Mouse (Mus musculus) embryonic facial prominence, embryonic 10.5 days (tissue): ENCODE measurements around the gene Mansc4. TPM values are rescaled to one million over a fixed set of nuclear protein-coding genes. Genes with fewer than 3 reads are reported as not detected.

ENCODE experiments used
- DNase-seq: peaks from one replicate; pipeline ENCODE4 v3.0.0-alpha.2; 2017; ENCODE audit warnings: low spot score
- H3K27ac ChIP-seq: fragments of 300-500 bp; sonication (generic); replicated peaks from 2 replicates; pipeline ENCODE4 v1.5.1; 2016; ENCODE audit warnings: mild to moderate bottlenecking
- H3K27me3 ChIP-seq: fragments of 300-500 bp; sonication (generic); replicated peaks from 2 replicates; pipeline ENCODE4 v1.6.1; 2016; ENCODE audit warnings: low read depth, mild to moderate bottlenecking; ENCODE audit not compliant: poor library complexity, severe bottlenecking
- H3K36me3 ChIP-seq: fragments of 300-500 bp; sonication (generic); replicated peaks from 2 replicates; pipeline ENCODE4 v1.6.1; 2016; ENCODE audit warnings: mild to moderate bottlenecking, moderate library complexity
- H3K4me1 ChIP-seq: fragments of 300-500 bp; sonication (generic); 2 replicates; pipeline ENCODE4 v1.6.1; 2016
- H3K4me3 ChIP-seq: fragments of 300-500 bp; sonication (generic); 2 replicates; pipeline ENCODE4 v1.5.1; 2016; ENCODE audit warnings: mild to moderate bottlenecking, moderate library complexity
- H3K9me3 ChIP-seq: fragments of 300-500 bp; sonication (generic); 2 replicates; pipeline ENCODE4 v1.6.1; 2016; ENCODE audit warnings: mild to moderate bottlenecking
- WGBS: fragments of 180-500 bp; shearing (Covaris S2); methylation state at CpG from one replicate; pipeline ENCODE4 v1.1.7; 2016; 5-methylcytosine and 5-hydroxymethylcytosine counted together
- polyA plus RNA-seq: library from polyadenylated mRNA; unstranded; fragments of >200 nt; fragmentation: Nextera tagmentation; extraction: Ambion mirVana; gene quantifications from 2 replicates; pipeline ENCODE4 v1.2.1, GENCODE M21; 2016

Mansc4 gene
- polyA plus RNA-seq, 1 experiment from 2014 or later: 2.0 TPM

- Histone ChIP-seq H3K36me3 (peaks cover 80% of the 10 kb centered on the region), H3K4me1 (no peaks in the 10 kb centered on the region), H3K27me3 (no peaks in the 10 kb centered on the region), H3K27ac (no peak overlapping the region), H3K4me3 (no peak overlapping the region), H3K9me3 (no peaks in the 10 kb centered on the region)
- 88% methylated on average over 6 of the region's 6 CpGs for WGBS
- DNase-seq: no peak
These were observed 21.9 kb downstream of the Mansc4 start for GRCm38 (mm10) chr6:147064944-147065261.

GRCm38 (mm10) chr6:147064226-147064943 is 22.4 kb downstream of the Mansc4 start:
- no peaks in the 10 kb centered on the region for H3K9me3 ChIP-seq
- no peak overlapping the region for H3K4me3 ChIP-seq
- no peak for DNase-seq
- no peaks in the 10 kb centered on the region for H3K27me3 ChIP-seq
- WGBS: 91% methylated on average over 10 of the region's 10 CpGs
- H3K27ac ChIP-seq: no peak overlapping the region
- no peaks in the 10 kb centered on the region for H3K4me1 ChIP-seq
- peaks cover 85% of the 10 kb centered on the region for H3K36me3 ChIP-seq

GRCm38 (mm10) chr6:147062694-147063093 is 24.1 kb downstream of the Mansc4 start:
- 89% methylated on average over 7 of the region's 7 CpGs for WGBS

DNA sequence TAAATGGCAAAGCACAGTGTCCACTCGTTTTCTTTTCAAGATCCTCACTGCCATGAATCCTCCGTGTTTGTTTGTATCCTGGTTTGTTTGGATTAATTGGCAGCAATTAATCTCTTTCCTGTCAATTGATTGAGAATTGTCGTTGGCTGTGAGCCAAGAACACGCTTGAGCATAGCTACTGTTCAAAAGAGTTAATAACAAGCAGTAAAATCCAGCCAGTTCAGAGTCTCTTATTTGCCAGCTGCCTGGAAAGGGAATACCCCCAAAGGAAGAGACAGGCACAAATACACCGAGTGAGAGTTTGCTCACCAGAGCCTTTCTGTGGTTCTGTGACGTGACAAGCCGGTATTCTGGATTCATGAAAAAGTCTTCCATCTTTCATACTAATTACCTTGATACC is 24.8 kb downstream of the Mansc4 start:
- no peaks in the 10 kb centered on the region for H3K4me1 ChIP-seq
- H3K36me3 ChIP-seq: peaks cover 87% of the 10 kb centered on the region
- H3K4me3 ChIP-seq: no peak overlapping the region

More at GRCm38 (mm10) chr6:147062694-147063093, 24.1 kb downstream of the Mansc4 start:
- no peak for DNase-seq
- no peak overlapping the region for H3K27ac ChIP-seq
- H3K4me3 ChIP-seq: no peak overlapping the region
- no peaks in the 10 kb centered on the region for H3K9me3 ChIP-seq
- no peaks in the 10 kb centered on the region for H3K27me3 ChIP-seq
- H3K36me3 ChIP-seq: peaks cover 88% of the 10 kb centered on the region
- H3K4me1 ChIP-seq: no peaks in the 10 kb centered on the region

GRCm38 (mm10) chr6:147061630-147062029 is 25.2 kb downstream of the Mansc4 start:
- DNase-seq: no peak
- H3K9me3 ChIP-seq: no peaks in the 10 kb centered on the region
- peaks cover 87% of the 10 kb centered on the region for H3K36me3 ChIP-seq
- no peaks in the 10 kb centered on the region for H3K27me3 ChIP-seq
- no peak overlapping the region for H3K27ac ChIP-seq
- WGBS: 89% methylated on average over 9 of the region's 9 CpGs
- H3K4me3 ChIP-seq: no peak overlapping the region
- no peaks in the 10 kb centered on the region for H3K4me1 ChIP-seq

More for the DNA sequence above, 24.8 kb downstream of the Mansc4 start:
- Histone ChIP-seq H3K27me3 (no peaks in the 10 kb centered on the region), H3K27ac (no peak overlapping the region), H3K9me3 (no peaks in the 10 kb centered on the region)
- no peak for DNase-seq
- 88% methylated on average over 7 of the region's 7 CpGs for WGBS

- DNase-seq: no peak
- peaks cover 93% of the 10 kb centered on the region for H3K36me3 ChIP-seq
These were observed 27.5 kb downstream of the Mansc4 start for GRCm38 (mm10) chr6:147059326-147059725.

GRCm38 (mm10) chr6:147055374-147055977 is 31.4 kb downstream of the Mansc4 start:
- Histone ChIP-seq H3K27me3 (no peaks in the 10 kb centered on the region), H3K4me3 (no peak overlapping the region), H3K36me3 (peaks cover 96% of the 10 kb centered on the region), H3K4me1 (no peaks in the 10 kb centered on the region), H3K9me3 (no peaks in the 10 kb centered on the region), H3K27ac (no peak overlapping the region)
- DNase-seq: peak; percentile 6
- 87% methylated on average over 10 of the region's 10 CpGs for WGBS

More at GRCm38 (mm10) chr6:147059326-147059725, 27.5 kb downstream of the Mansc4 start:
- WGBS: 79% methylated on average over 7 of the region's 7 CpGs
- Histone ChIP-seq H3K27ac (no peak overlapping the region), H3K4me3 (no peak overlapping the region), H3K27me3 (no peaks in the 10 kb centered on the region), H3K4me1 (no peaks in the 10 kb centered on the region), H3K9me3 (no peaks in the 10 kb centered on the region)

DNA sequence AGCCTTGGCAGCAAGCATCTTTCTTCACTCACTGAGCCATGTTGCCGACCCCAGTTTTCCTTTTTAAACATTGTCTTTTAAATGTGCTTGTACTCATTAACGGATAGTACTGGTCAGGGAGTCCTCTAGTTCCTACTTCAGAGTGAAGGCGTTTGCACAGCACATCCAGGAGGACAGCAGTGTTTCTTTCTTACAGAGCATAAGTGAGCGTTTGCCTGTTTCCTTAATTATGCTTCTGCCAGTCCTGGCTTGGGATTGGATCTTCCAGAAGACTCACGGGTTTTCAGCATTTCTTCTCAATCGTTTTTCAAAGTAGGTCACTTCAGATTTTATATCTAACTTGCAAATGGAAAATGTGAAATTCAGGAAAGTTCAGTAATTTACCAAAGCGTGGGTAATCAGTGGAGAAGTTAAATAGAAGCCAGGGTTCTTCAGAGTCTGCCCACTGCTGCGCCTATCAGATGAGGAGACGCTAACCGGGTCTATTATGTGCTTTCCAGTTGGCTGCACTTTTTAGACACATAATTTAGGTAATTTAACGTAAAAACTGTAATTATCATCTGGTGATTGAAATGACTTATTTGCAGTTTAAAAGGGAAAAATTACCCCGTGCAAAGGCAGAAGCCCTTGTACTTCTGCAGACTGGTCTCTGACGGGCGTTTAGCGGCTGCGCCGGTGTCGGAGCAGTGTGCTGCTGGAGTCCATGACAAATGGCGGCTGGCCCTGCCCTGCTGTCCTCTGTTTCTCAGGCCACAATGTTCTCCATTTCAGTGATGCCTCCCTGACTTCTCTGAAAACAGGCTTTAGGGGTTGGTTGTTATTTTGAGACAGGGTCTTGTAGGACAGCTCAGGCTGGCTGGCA is 32.8 kb downstream of the Mansc4 start:
- WGBS: 87% methylated on average over 19 of the region's 19 CpGs
- no peak overlapping the region for H3K4me3 ChIP-seq
- H3K36me3 ChIP-seq: peaks cover 96% of the 10 kb centered on the region
- H3K9me3 ChIP-seq: no peaks in the 10 kb centered on the region
- no peaks in the 10 kb centered on the region for H3K4me1 ChIP-seq
- no peak overlapping the region for H3K27ac ChIP-seq
- H3K27me3 ChIP-seq: no peaks in the 10 kb centered on the region
- peak; percentile 8 for DNase-seq

DNA sequence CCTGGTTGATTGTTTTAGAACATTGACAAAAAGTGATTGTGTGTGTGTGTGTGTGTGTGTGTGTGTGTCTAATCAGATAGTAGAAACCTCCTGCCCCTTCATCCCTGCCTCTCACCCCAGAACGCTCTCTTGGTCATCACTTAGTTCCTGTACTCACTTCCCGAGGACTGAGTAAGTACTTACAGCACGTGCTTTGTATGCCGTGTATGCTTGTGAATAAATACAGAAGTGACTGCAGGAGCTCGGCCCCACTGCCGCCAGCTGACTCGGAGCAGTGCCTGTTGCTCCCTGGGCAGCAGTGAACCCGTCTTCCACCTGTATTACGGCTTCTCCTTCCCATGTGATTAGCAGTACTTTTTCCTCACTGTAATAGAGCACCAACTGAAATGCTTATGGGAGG is 34.4 kb downstream of the Mansc4 start:
- no peaks in the 10 kb centered on the region for H3K4me1 ChIP-seq
- peaks cover 100% of the 10 kb centered on the region for H3K36me3 ChIP-seq
- H3K27me3 ChIP-seq: no peaks in the 10 kb centered on the region
- H3K4me3 ChIP-seq: no peak overlapping the region
- H3K27ac ChIP-seq: no peak overlapping the region
- 92% methylated on average over 9 of the region's 9 CpGs for WGBS
- H3K9me3 ChIP-seq: no peaks in the 10 kb centered on the region
- DNase-seq: no peak

GRCm38 (mm10) chr6:147051666-147052065 is 35.2 kb downstream of the Mansc4 start:
- Histone ChIP-seq H3K27me3 (no peaks in the 10 kb centered on the region), H3K4me1 (no peaks in the 10 kb centered on the region), H3K9me3 (no peaks in the 10 kb centered on the region), H3K27ac (no peak overlapping the region), H3K36me3 (peaks cover 100% of the 10 kb centered on the region), H3K4me3 (no peak overlapping the region)
- DNase-seq: no peak
- 95% methylated on average over 8 of the region's 8 CpGs for whole genome bisulfite sequencing

GRCm38 (mm10) chr6:147049239-147049805 is 37.5 kb downstream of the Mansc4 start:
- DNase-seq: no peak
- WGBS: 94% methylated on average over 13 of the region's 13 CpGs
- Histone ChIP-seq H3K4me1 (no peaks in the 10 kb centered on the region), H3K4me3 (no peak overlapping the region), H3K27ac (no peak overlapping the region), H3K27me3 (no peaks in the 10 kb centered on the region), H3K9me3 (no peaks in the 10 kb centered on the region), H3K36me3 (peaks cover 84% of the 10 kb centered on the region)

GRCm38 (mm10) chr6:147043633-147044032 is 43.2 kb downstream of the Mansc4 start:
- Histone ChIP-seq H3K36me3 (peaks cover 27% of the 10 kb centered on the region), H3K27me3 (0 out of 2 replicates have a peak, but pooled peaks cover 4% of the 10 kb centered on the region), H3K9me3 (no peaks in the 10 kb centered on the region), H3K4me1 (peaks cover 13% of the 10 kb centered on the region), H3K4me3 (peak overlapping the region; percentile 88), H3K27ac (0 out of 2 replicates have a peak overlapping the region, but pooled peaks have one; percentile 99)
- WGBS: 56% methylated on average over 7 of the region's 7 CpGs
- no peak for DNase-seq
